Mouse (Mus musculus): ENCODE data around the gene Clec2e. TPM values are rescaled to one million over a fixed set of nuclear protein-coding genes. Genes with fewer than 3 reads are reported as not detected.

Gene Clec2e
- not detected for polyA plus RNA-seq (2017; shearing (Covaris generic))

GRCm38 (mm10) chr6:129100794-129101193 is at the start of gene Clec2e:
TSS of gene Clec2e (minus strand) at chr6:129100913.

GRCm38 (mm10) chr6:129045601-129046000 is 55.1 kb downstream of the Clec2e start, which contains the start of gene Klrb1f:
TSS of gene Klrb1f (plus strand) at chr6:129045901.

Other genes with a start within 250 kb of the Clec2e start
- gene Clec2i, start 213.3 kb downstream of the Clec2e start, polyA plus RNA-seq (2017; shearing (Covaris generic)): 100 to 1,000 TPM in 1 of 2 experiments, 10 to 100 TPM in 1; 51.3 to 106 TPM
- 1 to 10 TPM; 1.8 to 3.1 TPM for gene BC035044, start 209.8 kb downstream of the Clec2e start, polyA plus RNA-seq (2017; shearing (Covaris generic))
- gene Clec2g, start 166.5 kb downstream of the Clec2e start, polyA plus RNA-seq (2017; shearing (Covaris generic)): 1 to 10 TPM in 1 of 2 experiments, under 1 TPM in 1; 0.60 to 1.7 TPM
- gene Klrb1f, start 55.0 kb downstream of the Clec2e start, polyA plus RNA-seq (2017; shearing (Covaris generic)): 1 to 10 TPM; 3.2 to 3.6 TPM
- 10 to 100 TPM; 19.6 to 36.4 TPM for gene Clec2d, start 79.7 kb upstream of the Clec2e start, polyA plus RNA-seq (2017; shearing (Covaris generic))
- 100 to 1,000 TPM; 104 to 133 TPM for gene Cd69, start 174.5 kb upstream of the Clec2e start, polyA plus RNA-seq (2017; shearing (Covaris generic))
- not detected for gene 4922502D21Rik, start 230.9 kb upstream of the Clec2e start, polyA plus RNA-seq (2017; shearing (Covaris generic))
- gene Clec12a, start 241.8 kb upstream of the Clec2e start, polyA plus RNA-seq (2017; shearing (Covaris generic)): 1 to 10 TPM in 1 of 2 experiments, under 1 TPM in 1; 0.17 to 2.5 TPM